Comparison of ENCODE assay signal across 9 mouse cellular contexts in genomic region chr11:72960723-72961071, GRCm38 (mm10). TPM values are rescaled to one million over a fixed set of nuclear protein-coding genes. Genes with fewer than 3 reads are reported as not detected.
DNase-seq lines count a peak whose midpoint lies in the region; ATAC-seq and TF ChIP-seq lines count a peak whose summit lies in the region.
"Had no signal": no experiment of that assay in that cellular context is flagged by ENCODE, and none has a peak within 500 bp of the region (broad histone marks: within the 10 kb centered on the region; RNA-seq: fewer than 3 reads in every experiment).

No protein-coding gene starts in this region.

- peak overlapping the region; percentile 45; the same call in 1 of the 2 replicates for H3K4me3 ChIP-seq in kidney, adult 2 months (ENCODE audit: insufficient read depth, low read depth, low read length)
- peak overlapping the region; percentile 64 for H3K4me3 ChIP-seq in brown adipose tissue, adult 24 weeks (ENCODE audit: insufficient read depth, low read depth, low read length)
- peak overlapping the region; percentile 28 for H3K4me3 ChIP-seq in hindbrain, embryonic 16.5 days (ENCODE audit: low read length)
- peak overlapping the region; percentile 31 for H3K4me3 ChIP-seq in midbrain, embryonic 13.5 days (replicated peaks)

- H3K27me3 ChIP-seq in kidney, adult 2 months (replicated peaks; ENCODE audit: control insufficient read depth, insufficient read depth, low read length), result no peaks in the 10 kb centered on the region
- H3K27me3 ChIP-seq in hindbrain, embryonic 16.5 days (replicated peaks; ENCODE audit: control insufficient read depth, insufficient read depth, low read length), result peaks cover 36% of the 10 kb centered on the region
- H3K27me3 ChIP-seq in midbrain, embryonic 13.5 days, result peaks cover 51% of the 10 kb centered on the region

- no peak for DNase-seq in kidney, adult 2 months
- DNase-seq in kidney, postnatal 10 days, result no peak
- no peak for DNase-seq in adrenal gland, adult 2 months
- no peak for DNase-seq in layer of hippocampus, adult 11-12 months (ENCODE audit: low spot score)
- no peak for DNase-seq in right cerebral cortex, postnatal 4 days

- H3K9me3 ChIP-seq in hindbrain, embryonic 16.5 days (ENCODE audit: control insufficient read depth, low read length), result no peaks in the 10 kb centered on the region
- H3K9me3 ChIP-seq in midbrain, embryonic 13.5 days, result no peaks in the 10 kb centered on the region

- no peak overlapping the region for H3K9ac ChIP-seq in hindbrain, embryonic 16.5 days (ENCODE audit: low read depth, low read length)
- H3K9ac ChIP-seq in midbrain, embryonic 13.5 days (replicated peaks), result 0 out of 2 replicates have a peak overlapping the region, but pooled peaks have one; percentile 28

- H3K4me1 ChIP-seq in kidney, adult 2 months (ENCODE audit: control insufficient read depth, insufficient read depth, low read length), result no peaks in the 10 kb centered on the region
- H3K4me1 ChIP-seq in brown adipose tissue, adult 24 weeks (ENCODE audit: control insufficient read depth, insufficient read depth, insufficient read length, low read length), result peaks cover 11% of the 10 kb centered on the region
- H3K4me1 ChIP-seq in hindbrain, embryonic 16.5 days (ENCODE audit: control insufficient read depth, insufficient read depth, low read depth, low read length), result peaks cover 6% of the 10 kb centered on the region
- H3K4me1 ChIP-seq in midbrain, embryonic 13.5 days (replicated peaks), result peaks cover 7% of the 10 kb centered on the region

- WGBS in kidney, adult 2 months, result 28% methylated on average over 15 of the region's 15 CpGs
- WGBS in hindbrain, embryonic 16.5 days, result 4% methylated on average over 15 of the region's 15 CpGs
- whole genome bisulfite sequencing in midbrain, embryonic 13.5 days, result 4% methylated on average over 15 of the region's 15 CpGs

- no peak overlapping the region for H3K27ac ChIP-seq in kidney, adult 2 months (ENCODE audit: insufficient read depth, low read depth, low read length)
- no peak overlapping the region for H3K27ac ChIP-seq in brown adipose tissue, adult 24 weeks (replicated peaks; ENCODE audit: low read depth, low read length)
- no peak overlapping the region for H3K27ac ChIP-seq in hindbrain, embryonic 16.5 days (ENCODE audit: low read depth, low read length)
- no peak overlapping the region for H3K27ac ChIP-seq in midbrain, embryonic 13.5 days

- TF ChIP-seq CTCF in kidney, adult 2 months (conservative IDR thresholded peaks at IDR 0.05; ENCODE audit: insufficient read depth, insufficient read length, low read depth, low read length), result no peak

- no peaks in the 10 kb centered on the region for H3K36me3 ChIP-seq in kidney, adult 2 months (ENCODE audit: control insufficient read depth, insufficient read depth, low read length)
- no peaks in the 10 kb centered on the region for H3K36me3 ChIP-seq in hindbrain, embryonic 16.5 days (ENCODE audit: control insufficient read depth, insufficient read depth, low read length)
- no peaks in the 10 kb centered on the region for H3K36me3 ChIP-seq in midbrain, embryonic 13.5 days

- peak overlapping the region; percentile 45 for H3K4me2 ChIP-seq in hindbrain, embryonic 16.5 days (ENCODE audit: low read length)
- H3K4me2 ChIP-seq in midbrain, embryonic 13.5 days (replicated peaks), result peak overlapping the region; percentile 43

- TF ChIP-seq POLR2A in kidney, adult 2 months (IDR thresholded peaks at IDR 0.05; ENCODE audit: low read depth, low read length), result no peak

- ATAC-seq in hindbrain, embryonic 16.5 days, result no peak
- no peak for ATAC-seq in midbrain, embryonic 13.5 days

RNA-seq across cellular contexts. Expression of gene Atp2a3, which starts 0.3 kb away (rescaled TPM):
- 24.3 and 28.7 TPM in 2 replicates for polyA plus RNA-seq in kidney, adult 2 months (2012; rRNA removed)
- polyA plus RNA-seq in brown adipose tissue, adult 24 weeks (2012; ENCODE audit: insufficient read depth, insufficient read length, missing spikeins), result 2.6 and 4.3 TPM in 2 replicates
- 1.8 and 2.3 TPM in 2 replicates for polyA plus RNA-seq in hindbrain, embryonic 16.5 days (2015; fragmentation: Nextera tagmentation; extraction: Ambion mirVana)
- polyA plus RNA-seq in midbrain, embryonic 13.5 days (2015; fragmentation: Nextera tagmentation; extraction: Ambion mirVana), result 0.48 and 0.71 TPM in 2 replicates
- total RNA-seq in adrenal gland, adult 2 months (2021), result 10 to 100 TPM in 1 of 2 experiments, 1 to 10 TPM in 1; 7.2 to 11.6 TPM
- polyA plus RNA-seq in adrenal gland, adult 2 months (2012; rRNA removed), result 11.3 and 11.9 TPM in 2 replicates

RNA-seq across cellular contexts. Expression of gene P2rx1, which starts 38.2 kb away (rescaled TPM):
- polyA plus RNA-seq in kidney, adult 2 months (2012; rRNA removed), result 4.8 and 6.3 TPM in 2 replicates
- polyA plus RNA-seq in brown adipose tissue, adult 24 weeks (2012; ENCODE audit: insufficient read depth, insufficient read length, missing spikeins), result 0.40 and 1.9 TPM in 2 replicates
- polyA plus RNA-seq in hindbrain, embryonic 16.5 days (2015; fragmentation: Nextera tagmentation; extraction: Ambion mirVana), result 0.31 and 0.45 TPM in 2 replicates
- polyA plus RNA-seq in midbrain, embryonic 13.5 days (2015; fragmentation: Nextera tagmentation; extraction: Ambion mirVana), result 0.41 and 0.58 TPM in 2 replicates
- under 1 TPM; 0.40 to 0.55 TPM for total RNA-seq in adrenal gland, adult 2 months (2021)
- 0.85 and 1.0 TPM in 2 replicates for polyA plus RNA-seq in adrenal gland, adult 2 months (2012; rRNA removed)

RNA-seq across cellular contexts. Expression of gene Camkk1, which starts 58.1 kb away (rescaled TPM):
- 1.0 and 1.1 TPM in 2 replicates for polyA plus RNA-seq in kidney, adult 2 months (2012; rRNA removed)
- polyA plus RNA-seq in brown adipose tissue, adult 24 weeks (2012; ENCODE audit: insufficient read depth, insufficient read length, missing spikeins), result not detected in 2 replicates
- polyA plus RNA-seq in hindbrain, embryonic 16.5 days (2015; fragmentation: Nextera tagmentation; extraction: Ambion mirVana), result 35.8 TPM in 2 replicates
- polyA plus RNA-seq in midbrain, embryonic 13.5 days (2015; fragmentation: Nextera tagmentation; extraction: Ambion mirVana), result 17.1 and 17.5 TPM in 2 replicates
- total RNA-seq in adrenal gland, adult 2 months (2021), result 1 to 10 TPM; 1.8 to 9.8 TPM
- 2.2 and 3.2 TPM in 2 replicates for polyA plus RNA-seq in adrenal gland, adult 2 months (2012; rRNA removed)
- polyA plus RNA-seq: macrophage had no signal
